Mouse (Mus musculus) neutrophil, adult 5-6 weeks (primary cell): ENCODE data around the gene Gm43951. TPM values are rescaled to one million over a fixed set of nuclear protein-coding genes. Genes with fewer than 3 reads are reported as not detected.

ENCODE experiments used
- total RNA-seq: library from RNA; stranded (forward); fragments of 200-1000 nt; gene quantifications from 2 replicates; pipeline ENCODE4 v1.2.3, GENCODE M21; 2017

Gm43951 gene
- total RNA-seq, 1 experiment from 2014 or later: 2.2 TPM

Other genes with a start within 250 kb of the Gm43951 start
- not detected in 2 replicates for gene Aipl1, start 169.3 kb downstream of the Gm43951 start, total RNA-seq
- gene Pimreg, start 164.8 kb downstream of the Gm43951 start, total RNA-seq: not detected in 2 replicates
- gene Pitpnm3, start 71.1 kb downstream of the Gm43951 start, total RNA-seq: 0.12 TPM in 1 of 2 replicates, not detected in the other
- gene 4933427D14Rik, start 619 bp upstream of the Gm43951 start, total RNA-seq: 19.3 and 25.4 TPM in 2 replicates
- gene Txndc17, start 707 bp upstream of the Gm43951 start, total RNA-seq: 26.3 and 28.5 TPM in 2 replicates
- 25.2 and 30.3 TPM in 2 replicates for gene Med31, start 8.8 kb upstream of the Gm43951 start, total RNA-seq
- gene Slc13a5, start 60.4 kb upstream of the Gm43951 start, total RNA-seq: 0.23 TPM in 1 of 2 replicates, not detected in the other
- 37.6 and 44.4 TPM in 2 replicates for gene Xaf1, start 94.8 kb upstream of the Gm43951 start, total RNA-seq
- 0.35 TPM in 1 of 2 replicates, not detected in the other for gene Fbxo39, start 107.6 kb upstream of the Gm43951 start, total RNA-seq
- not detected in 2 replicates for gene Tekt1, start 155.6 kb upstream of the Gm43951 start, total RNA-seq
- not detected in 2 replicates for gene Smtnl2, start 204.9 kb upstream of the Gm43951 start, total RNA-seq
- not detected in 2 replicates for gene Ggt6, start 228.7 kb upstream of the Gm43951 start, total RNA-seq
- gene Mybbp1a, start 234.5 kb upstream of the Gm43951 start, total RNA-seq: 57.1 and 73.4 TPM in 2 replicates